8 mouse cellular contexts compared by ENCODE assay signal in the genomic region with DNA sequence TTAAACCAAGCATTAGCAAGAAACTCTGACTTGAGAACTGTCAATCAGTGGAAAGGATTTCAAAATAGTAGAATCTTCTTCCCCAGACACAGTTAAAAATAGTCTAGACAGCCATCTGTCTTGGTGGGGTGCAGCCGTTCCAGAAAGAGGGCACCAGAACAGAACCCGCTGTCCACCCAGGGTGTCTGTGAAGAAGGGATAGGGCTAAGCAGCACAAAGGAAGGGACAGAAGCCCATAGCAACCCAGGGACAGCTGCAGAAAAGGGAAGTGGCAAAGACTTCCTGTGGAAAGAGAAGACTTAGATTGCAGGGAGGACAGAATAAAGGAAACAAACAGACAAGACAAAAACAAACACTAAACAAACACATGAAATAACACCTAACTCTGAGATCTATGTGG. TPM values are rescaled to one million over a fixed set of nuclear protein-coding genes. Genes with fewer than 3 reads are reported as not detected.
A peak's percentile ranks its signal among the peaks of the same experiment; 100 is the strongest.
DNase-seq lines count a peak whose midpoint lies in the region; ATAC-seq and TF ChIP-seq lines count a peak whose summit lies in the region.
"Had no signal": no experiment of that assay in that cellular context is flagged by ENCODE, and none has a peak within 500 bp of the region (broad histone marks: within the 10 kb centered on the region; RNA-seq: fewer than 3 reads in every experiment).

No protein-coding gene starts in this region.

- no peak overlapping the region for H3K9ac ChIP-seq in CH12.LX (ENCODE audit: insufficient read depth, low read depth)

- TF ChIP-seq EP300 in CH12.LX (IDR thresholded peaks at IDR 0.05; ENCODE audit: low read length): peak; percentile 55; the same call in 1 of the 2 replicates

- peaks cover 11% of the 10 kb centered on the region; the same call in 1 of the 2 replicates for H3K79me2 ChIP-seq in CH12.LX (replicated peaks; ENCODE audit: control insufficient read depth, extremely low read depth, insufficient read depth, poor library complexity, severe bottlenecking)

- H3K27ac ChIP-seq in left cerebral cortex, adult 2 months: no peak overlapping the region; the same call in 1 of the 2 replicates
- H3K27ac ChIP-seq in CH12.LX (ENCODE audit: insufficient read depth, low read depth): no peak overlapping the region
- no peak overlapping the region for H3K27ac ChIP-seq in embryonic facial prominence, embryonic 10.5 days (replicated peaks)

- H3K4me1 ChIP-seq in CH12.LX (ENCODE audit: control insufficient read depth in 1 of 2, insufficient read depth in 2 of 2): peaks cover 3 to 51% of the 10 kb centered on the region in 2 experiments; a peak in 3 of 4 replicates
- H3K4me1 ChIP-seq in embryonic facial prominence, embryonic 10.5 days: peaks cover 8% of the 10 kb centered on the region

- TF ChIP-seq CTCF in left cerebral cortex, adult 2 months (IDR thresholded peaks at IDR 0.05): no peak
- no peak for TF ChIP-seq CTCF in CH12.LX (conservative IDR thresholded peaks at IDR 0.05 in 1 of 2, IDR thresholded peaks at IDR 0.05 in 1 of 2; ENCODE audit: low read depth in 2 of 2, low read length in 2 of 2)

- 73% methylated on average over 2 of the region's 2 CpGs for WGBS in embryonic facial prominence, embryonic 10.5 days

- no peaks in the 10 kb centered on the region for H3K9me3 ChIP-seq in CH12.LX (replicated peaks; ENCODE audit: low read length)
- H3K9me3 ChIP-seq in embryonic facial prominence, embryonic 10.5 days: no peaks in the 10 kb centered on the region
- H3K9me3 ChIP-seq: megakaryocyte, embryonic 14.5 days had no signal

- peaks cover 0 to 16% of the 10 kb centered on the region in 2 experiments for H3K36me3 ChIP-seq in CH12.LX (replicated peaks in 1 of 2; ENCODE audit: control insufficient read depth in 1 of 2, insufficient read depth in 1 of 2, low read length in 1 of 2)
- no peaks in the 10 kb centered on the region for H3K36me3 ChIP-seq in embryonic facial prominence, embryonic 10.5 days (replicated peaks)

- intact Hi-C loops in left cerebral cortex, adult 2 months (cut with DNase I): no loop called here

- no peaks in the 10 kb centered on the region for H3K27me3 ChIP-seq in CH12.LX (replicated peaks)
- no peaks in the 10 kb centered on the region for H3K27me3 ChIP-seq in embryonic facial prominence, embryonic 10.5 days (replicated peaks; ENCODE audit: low read depth, poor library complexity, severe bottlenecking)
- H3K27me3 ChIP-seq: megakaryocyte, embryonic 14.5 days had no signal

- ATAC-seq in megakaryocyte, adult 5-6 weeks (ENCODE audit: poor library complexity, severe bottlenecking): peak; percentile 97

- H3K4me3 ChIP-seq in left cerebral cortex, adult 2 months: no peak overlapping the region
- H3K4me3 ChIP-seq in CH12.LX (replicated peaks in 1 of 3; ENCODE audit: low read depth in 2 of 3, low read length in 2 of 3, poor library complexity in 1 of 3): no peak overlapping the region
- no peak overlapping the region for H3K4me3 ChIP-seq in embryonic facial prominence, embryonic 10.5 days
- H3K4me3 ChIP-seq: megakaryocyte, embryonic 14.5 days had no signal

- DNase-seq in left cerebral cortex, adult 11 months (ENCODE audit: low spot score): peak; percentile 26
- no peak for DNase-seq in left cerebral cortex, adult 2 months (ENCODE audit: extremely low spot score in 1 of 2, low spot score in 2 of 2)
- DNase-seq in CH12.LX (ENCODE audit: extremely low read depth): peak; percentile 49
- DNase-seq in cerebellum, adult 11 months: peak; percentile 22
- no peak for DNase-seq in urinary bladder, postnatal 36 days (ENCODE audit: low spot score in 2 of 2)
- DNase-seq in embryonic facial prominence, embryonic 10.5 days (ENCODE audit: low spot score): no peak

- TF ChIP-seq RAD21 in CH12.LX (IDR thresholded peaks at IDR 0.05; ENCODE audit: low read depth, low read length): no peak

- no peak overlapping the region for H3K4me2 ChIP-seq in CH12.LX (ENCODE audit: insufficient read depth, low read depth, poor library complexity, severe bottlenecking)

- dilution Hi-C loops in CH12.LX (cut with MboI; ENCODE audit: extremely low pct_ligation_motif_present, extremely low pct_unique_long_range_greater_than_20kb, low sequenced_read_pairs): no loop called here

- in situ Hi-C loops in CH12.LX (cut with MboI; ENCODE audit: low pct_ligation_motif_present, low pct_unique_long_range_greater_than_20kb, low sequenced_read_pairs): no loop called here

- no peak for TF ChIP-seq POLR2A in CH12.LX (IDR thresholded peaks at IDR 0.05; ENCODE audit: low read depth, low read length)

TF ChIP-seq in CH12.LX, 34 proteins besides CTCF, POLR2A, EP300 and RAD21:
- no peak for TF ChIP-seq MEF2A (IDR thresholded peaks at IDR 0.05; ENCODE audit: borderline replicate concordance, low read depth, low read length)
- no peak for TF ChIP-seq PAX5 (IDR thresholded peaks at IDR 0.05; ENCODE audit: low read length)
- TF ChIP-seq MXI1 (IDR thresholded peaks at IDR 0.05; ENCODE audit: low read depth, low read length): no peak
- no peak for TF ChIP-seq CHD2 (IDR thresholded peaks at IDR 0.05; ENCODE audit: low read length)
- no peak for TF ChIP-seq ELF1 (IDR thresholded peaks at IDR 0.05; ENCODE audit: low read depth, low read length)
- TF ChIP-seq ZKSCAN1 (IDR thresholded peaks at IDR 0.05; ENCODE audit: borderline replicate concordance, low read depth, low read length): no peak
- TF ChIP-seq E2F4 (IDR thresholded peaks at IDR 0.05; ENCODE audit: insufficient replicate concordance, low read depth, low read length): no peak
- TF ChIP-seq RCOR1 (conservative IDR thresholded peaks at IDR 0.05; ENCODE audit: low read depth, low read length): no peak
- TF ChIP-seq KAT2A (IDR thresholded peaks at IDR 0.05; ENCODE audit: insufficient replicate concordance, low read length): no peak
- no peak for TF ChIP-seq USF2 (conservative IDR thresholded peaks at IDR 0.05; ENCODE audit: low read depth, low read length)
- TF ChIP-seq IRF4 (IDR thresholded peaks at IDR 0.05; ENCODE audit: low read depth, low read length): no peak
- TF ChIP-seq JUN (IDR thresholded peaks at IDR 0.05; ENCODE audit: insufficient read depth, low read depth, low read length): no peak
- TF ChIP-seq MAZ (IDR thresholded peaks at IDR 0.05; ENCODE audit: low read depth, low read length): no peak
- no peak for TF ChIP-seq CHD1 (IDR thresholded peaks at IDR 0.05; ENCODE audit: low read depth, low read length)
- TF ChIP-seq GABPA (IDR thresholded peaks at IDR 0.05; ENCODE audit: insufficient replicate concordance, low read depth, low read length): no peak
- TF ChIP-seq MAX (IDR thresholded peaks at IDR 0.05; ENCODE audit: low read length): no peak

RNA-seq across cellular contexts. Expression of gene Srgap2, which starts 34.8 kb away (rescaled TPM):
- total RNA-seq in left cerebral cortex, adult 2 months (2021): 10 to 100 TPM; 86.4 to 89.3 TPM
- total RNA-seq in CH12.LX (2012; rRNA removed) (19.9 and 28.1 TPM in 2 replicates), CH12.LX (2014; rRNA removed) (8.9 and 9.7 TPM in 2 replicates)
- polyA plus RNA-seq in CH12.LX (2012; ENCODE audit: insufficient read length, low read depth): 21.6 and 26.8 TPM in 2 replicates
- total RNA-seq in megakaryocyte, adult 5-6 weeks (2015): 57.5 and 67.8 TPM in 2 replicates
- 25.7 and 43.9 TPM in 2 replicates for total RNA-seq in megakaryocyte, adult 5-6 weeks (2017)
- polyA plus RNA-seq in embryonic facial prominence, embryonic 10.5 days (2016; fragmentation: Nextera tagmentation; extraction: Ambion mirVana): 17.5 TPM in 2 replicates

RNA-seq across cellular contexts. Expression of gene Fam72a, which starts 35.3 kb away (rescaled TPM):
- 1 to 10 TPM in 1 of 2 experiments, under 1 TPM in 1; 0.96 to 1.3 TPM for total RNA-seq in left cerebral cortex, adult 2 months (2021)
- 10.5 and 12.7 TPM in 2 replicates for total RNA-seq in CH12.LX (2012; rRNA removed)
- 18.9 and 22.4 TPM in 2 replicates for total RNA-seq in CH12.LX (2014; rRNA removed)
- 19.1 and 21.7 TPM in 2 replicates for polyA plus RNA-seq in CH12.LX (2012; ENCODE audit: insufficient read length, low read depth)
- 6.6 and 7.0 TPM in 2 replicates for total RNA-seq in megakaryocyte, adult 5-6 weeks (2015)
- 2.8 and 5.2 TPM in 2 replicates for total RNA-seq in megakaryocyte, adult 5-6 weeks (2017)
- polyA plus RNA-seq in embryonic facial prominence, embryonic 10.5 days (2016; fragmentation: Nextera tagmentation; extraction: Ambion mirVana): 4.1 and 4.3 TPM in 2 replicates

Comparison
In these comparisons a context has a peak if more than half of its experiments do, and no peak if none do; other contexts are left out.
1. DNase-seq: peak in left cerebral cortex, adult 11 months (single experiment), CH12.LX (single experiment) and cerebellum, adult 11 months (single experiment); none in left cerebral cortex, adult 2 months (0 of 2), urinary bladder, postnatal 36 days (0 of 2) and embryonic facial prominence, embryonic 10.5 days (single experiment).